Mouse (Mus musculus): Measurements from ENCODE around the gene Ms4a13.
"Not testable (repeated sequence)": the region's sequence is repeated elsewhere in the genome, so short reads cannot be mapped to it uniquely, and the experiment has no call there.

The Ms4a13 gene

GRCm38 (mm10) chr19:11129702-11130101 is 66.8 kb downstream of the Ms4a13 start:
- H3K36me3 ChIP-seq (ENCODE audit: control insufficient read depth, insufficient read depth, low read length, poor library complexity, severe bottlenecking): no peaks in the 10 kb centered on the region
- no peaks in the 10 kb centered on the region for H3K27me3 ChIP-seq (ENCODE audit: control insufficient read depth, insufficient read depth, low read length, poor library complexity, severe bottlenecking)
- no peak for DNase-seq (ENCODE audit: low read depth, low spot score)

GRCm38 (mm10) chr19:11121016-11121420 is 75.5 kb downstream of the Ms4a13 start:
- H3K27me3 ChIP-seq (ENCODE audit: control insufficient read depth, insufficient read depth, low read length, poor library complexity, severe bottlenecking); H3K36me3 ChIP-seq (ENCODE audit: control insufficient read depth, insufficient read depth, low read length, poor library complexity, severe bottlenecking): not testable (repeated sequence)
- DNase-seq (ENCODE audit: low read depth, low spot score): peak; percentile 28
